Mouse (Mus musculus) brain, embryonic 14.5 days (tissue): ENCODE results near the gene Aldoc.

Experiments used
- CTCF ChIP-seq: fragments of 200-500 bp; IDR thresholded peaks from 2 replicates; pipeline ENCODE4 v1.5.1; 2012; ENCODE audit warnings: inconsistent platforms, mild to moderate bottlenecking, moderate library complexity, borderline replicate concordance; ENCODE audit not compliant: insufficient read depth, insufficient read length; ENCODE audit errors: extremely low read depth
- POLR2A ChIP-seq: fragments of 200-500 bp; IDR thresholded peaks from 2 replicates; pipeline ENCODE4 v1.6.1; 2012; ENCODE audit warnings: mild to moderate bottlenecking, inconsistent platforms, borderline replicate concordance; ENCODE audit not compliant: poor library complexity, insufficient read depth, insufficient read length, severe bottlenecking; ENCODE audit errors: extremely low read depth

- no peak for TF ChIP-seq POLR2A
- TF ChIP-seq CTCF: no peak
Observed at GRCm38 (mm10) chr11:78305272-78305671, 17.5 kb upstream of the Aldoc start.
